Mouse (Mus musculus) hindbrain, embryonic 14.5 days (tissue): ENCODE results near the gene Osbpl10. TPM values are rescaled to one million over a fixed set of nuclear protein-coding genes. Genes with fewer than 3 reads are reported as not detected.
"Not testable (repeated sequence)": the region's sequence is repeated elsewhere in the genome, so short reads cannot be mapped to it uniquely, and the experiment has no call there.

Experiments
- ATAC-seq: fragments of 200-750 bp; cut with Nextera tagmentation; 2 replicates; pipeline ENCODE4 v1.8.0; 2017; ENCODE audit warnings: moderate number of reproducible peaks, mild to moderate bottlenecking, moderate TSS enrichment, moderate library complexity; ENCODE audit not compliant: low FRiP score
- DNase-seq: peaks from one replicate; pipeline ENCODE4 v3.0.0-alpha.2; 2015; ENCODE audit warnings: low spot score
- H3K27ac ChIP-seq: fragments of 300-500 bp; sonication (generic); 2 replicates; pipeline ENCODE4 v1.5.1; 2014; ENCODE audit warnings: mild to moderate bottlenecking, moderate library complexity
- H3K27me3 ChIP-seq: fragments of 300-500 bp; sonication (generic); 2 replicates; pipeline ENCODE4 v1.6.1; 2014; ENCODE audit warnings: mild to moderate bottlenecking, low read length, mixed read lengths; ENCODE audit not compliant: control insufficient read depth, insufficient read depth
- H3K36me3 ChIP-seq: fragments of 300-500 bp; sonication (generic); replicated peaks from 2 replicates; pipeline ENCODE4 v1.6.1; 2014; ENCODE audit not compliant: control insufficient read depth, insufficient read depth
- H3K4me1 ChIP-seq: fragments of 300-500 bp; sonication (generic); replicated peaks from 2 replicates; pipeline ENCODE4 v1.6.1; 2014; ENCODE audit warnings: antibody characterized with exemption, low read length, mixed read lengths; ENCODE audit not compliant: control insufficient read depth, insufficient read depth
- H3K4me2 ChIP-seq: fragments of 300-500 bp; sonication (generic); replicated peaks from 2 replicates; pipeline ENCODE4 v1.6.1; 2014; ENCODE audit warnings: mild to moderate bottlenecking, moderate library complexity
- H3K4me3 ChIP-seq: fragments of 300-500 bp; sonication (generic); replicated peaks from 2 replicates; pipeline ENCODE4 v1.5.1; 2014; ENCODE audit warnings: mild to moderate bottlenecking, low read length
- H3K9ac ChIP-seq: fragments of 300-500 bp; sonication (generic); 2 replicates; pipeline ENCODE4 v1.6.1; 2014
- H3K9me3 ChIP-seq: fragments of 300-500 bp; sonication (generic); 2 replicates; pipeline ENCODE4 v1.6.1; 2016; ENCODE audit warnings: low read length; ENCODE audit not compliant: control insufficient read depth
- WGBS: fragments of 180-500 bp; shearing (Covaris S2); extraction: QIAGEN DNeasy Blood & Tissue Kit; methylation state at CpG from one replicate; pipeline ENCODE4 v1.1.7; 2014; 5-methylcytosine and 5-hydroxymethylcytosine counted together
- polyA plus RNA-seq: library from polyadenylated mRNA; unstranded; fragments of >200 nt; fragmentation: Nextera tagmentation; extraction: Ambion mirVana; gene quantifications from 2 replicates; pipeline ENCODE4 v1.2.1, GENCODE M21; 2014

Osbpl10 gene
- polyA plus RNA-seq, 1 experiment from 2014 or later, result 2.7 TPM

DNA sequence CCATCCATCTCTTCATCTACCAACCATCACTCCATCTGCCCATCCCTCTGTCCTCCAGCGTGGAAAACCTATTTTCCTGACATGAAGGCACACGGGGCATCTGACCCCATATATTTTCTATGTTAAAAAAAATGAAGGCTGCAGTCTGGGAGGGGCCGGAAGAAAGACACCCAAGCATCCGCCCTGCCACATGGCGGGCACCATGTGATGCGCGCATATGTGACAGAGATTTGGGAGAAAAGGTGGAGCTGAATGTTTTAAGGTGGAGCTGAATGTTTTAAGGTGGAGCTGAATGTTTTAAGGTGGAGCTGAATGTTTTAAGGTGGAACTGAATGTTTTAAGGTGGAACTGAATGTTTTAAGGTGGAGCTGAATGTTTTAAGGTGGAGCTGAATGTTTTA lies 12.1 kb upstream of the Osbpl10 start:
- not testable (repeated sequence) for DNase-seq, H3K4me1 ChIP-seq, H3K4me2 ChIP-seq, H3K9me3 ChIP-seq, H3K27me3 ChIP-seq, H3K36me3 ChIP-seq, H3K4me3 ChIP-seq, ATAC-seq, H3K27ac ChIP-seq, H3K9ac ChIP-seq
- 84% methylated on average over 7 of the region's 7 CpGs for WGBS

DNA sequence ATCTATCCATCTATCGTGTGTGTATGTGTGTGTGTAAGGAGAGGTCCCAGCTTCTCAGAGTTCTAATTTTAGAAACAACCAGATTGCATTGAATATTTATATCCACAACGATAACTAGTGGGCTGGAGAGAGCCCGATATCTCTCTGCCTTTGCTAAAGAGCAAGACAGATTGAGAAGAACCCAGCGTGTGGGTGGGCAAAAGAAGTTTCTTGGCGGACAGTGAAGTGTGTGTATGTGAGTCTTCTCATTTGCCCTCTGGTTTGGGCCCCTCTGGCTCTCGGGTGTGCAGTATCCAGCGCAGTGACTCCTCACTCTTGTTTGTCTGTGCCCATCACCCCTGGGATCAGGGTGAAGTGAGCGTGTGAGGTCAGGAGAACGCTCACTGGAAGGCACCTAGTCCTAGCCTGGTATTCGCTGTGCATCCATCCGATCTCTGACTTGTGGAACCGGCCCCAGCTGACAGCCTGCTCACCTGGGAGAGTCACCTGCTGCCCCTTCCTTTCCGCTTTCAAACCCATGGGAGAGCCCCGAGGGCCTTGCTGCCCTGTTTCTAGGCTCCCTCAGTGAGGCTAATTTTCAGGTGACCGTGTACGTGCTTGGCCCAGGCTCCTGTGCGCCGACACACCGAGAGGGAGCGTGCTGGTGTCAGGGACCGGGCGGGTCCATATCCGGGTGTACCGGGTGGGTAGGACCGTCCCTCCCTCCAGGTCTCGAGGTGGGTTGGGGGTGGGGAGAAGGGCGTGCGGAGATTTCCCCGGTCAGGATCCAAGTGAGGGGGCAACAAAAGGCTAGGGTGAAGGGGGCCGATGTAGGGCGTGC lies 698 bp upstream of the Osbpl10 start:
- DNase-seq (peak; percentile 34), ATAC-seq (peak; percentile 12; the same call in 1 of the 2 replicates)
- Histone ChIP-seq H3K9me3 (no peaks in the 10 kb centered on the region), H3K4me1 (peaks cover 9% of the 10 kb centered on the region; the same call in 1 of the 2 replicates), H3K4me3 (peak overlapping the region; percentile 71), H3K4me2 (peak overlapping the region; percentile 79), H3K27ac (peak overlapping the region; percentile 85), H3K9ac (peak overlapping the region; percentile 83), H3K27me3 (peaks cover 12% of the 10 kb centered on the region), H3K36me3 (no peaks in the 10 kb centered on the region)
- 8% methylated on average over 31 of the region's 31 CpGs for WGBS

DNA sequence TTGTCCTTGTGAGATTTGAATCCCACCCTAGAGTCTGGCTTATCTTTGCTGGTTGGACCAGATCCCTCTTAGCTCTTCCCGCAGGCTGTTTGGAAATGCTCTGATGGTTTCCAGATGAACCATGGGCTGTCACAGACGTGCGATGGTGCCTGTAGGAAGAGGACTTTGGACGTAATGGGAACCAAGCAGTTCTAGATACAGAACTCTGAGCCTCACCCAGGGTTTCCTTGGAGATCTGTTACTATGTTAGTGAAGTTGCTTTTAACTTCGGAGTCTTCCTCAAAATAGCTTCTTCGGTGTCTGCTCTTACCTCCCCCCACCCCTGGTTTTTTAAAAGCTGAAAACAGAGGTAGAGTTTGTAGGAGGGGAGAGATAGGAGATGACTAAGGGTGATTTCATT lies 1.6 kb downstream of the Osbpl10 start:
- DNase-seq, result no peak
- H3K4me3 ChIP-seq, result no peak overlapping the region

GRCm38 (mm10) chr9:114982689-114983360 lies 4.5 kb downstream of the Osbpl10 start, which contains the start of gene Rps27rt:
Gene Rps27rt, minus strand, starts transcription at chr9:114982739.
- ATAC-seq, result no peak
- Histone ChIP-seq H3K27me3 (peaks cover 12% of the 10 kb centered on the region), H3K4me3 (no peak within 1 kb of the TSS), H3K36me3 (no peaks in the 10 kb centered on the region), H3K9ac (no peak within 1 kb of the TSS), H3K9me3 (no peaks in the 10 kb centered on the region), H3K4me2 (no peak within 1 kb of the TSS), H3K4me1 (peaks cover 5% of the 10 kb centered on the region; the same call in 1 of the 2 replicates), H3K27ac (no peak within 1 kb of the TSS)
- DNase-seq, result no peak
- 90% methylated on average over 16 of the region's 16 CpGs for WGBS

More for the DNA sequence above, 1.6 kb downstream of the Osbpl10 start:
- Histone ChIP-seq H3K4me1 (peaks cover 9% of the 10 kb centered on the region; the same call in 1 of the 2 replicates), H3K4me2 (peak overlapping the region; percentile 79), H3K27ac (no peak overlapping the region), H3K27me3 (peaks cover 12% of the 10 kb centered on the region), H3K36me3 (no peaks in the 10 kb centered on the region), H3K9me3 (no peaks in the 10 kb centered on the region), H3K9ac (no peak overlapping the region)
- 77% methylated on average over 6 of the region's 6 CpGs for WGBS
- no peak for ATAC-seq

- DNase-seq (no peak), ATAC-seq (no peak)
- Histone ChIP-seq H3K27ac (no peak overlapping the region), H3K4me1 (no peaks in the 10 kb centered on the region), H3K36me3 (no peaks in the 10 kb centered on the region), H3K4me2 (no peak overlapping the region), H3K9ac (no peak overlapping the region), H3K4me3 (no peak overlapping the region), H3K9me3 (no peaks in the 10 kb centered on the region), H3K27me3 (no peaks in the 10 kb centered on the region)
- 93% methylated on average over 5 of the region's 5 CpGs for WGBS
Measured at GRCm38 (mm10) chr9:114985741-114986140, 7.4 kb downstream of the Osbpl10 start.

DNA sequence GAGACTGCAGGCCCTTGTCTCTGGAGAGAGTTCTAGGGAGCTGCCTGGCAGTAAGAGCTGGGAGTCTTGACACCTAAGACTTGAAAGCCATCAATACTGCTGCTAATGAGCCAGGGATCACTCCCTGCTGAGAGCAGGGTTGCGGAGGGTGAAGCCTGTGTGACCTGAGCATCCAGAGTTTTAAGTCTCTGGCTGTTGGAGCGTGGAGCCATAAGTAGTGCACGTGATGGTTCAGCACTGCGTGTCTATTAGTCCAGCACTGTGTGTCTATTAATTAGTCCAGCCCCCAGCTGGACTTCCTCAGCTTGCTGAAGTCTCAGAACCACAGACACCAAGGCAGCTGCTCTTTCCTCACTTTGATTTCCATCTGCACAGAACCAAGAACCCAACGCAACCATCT lies 8.0 kb downstream of the Osbpl10 start:
- Histone ChIP-seq H3K9ac (no peak overlapping the region), H3K27me3 (no peaks in the 10 kb centered on the region), H3K4me1 (no peaks in the 10 kb centered on the region), H3K27ac (no peak overlapping the region), H3K36me3 (no peaks in the 10 kb centered on the region), H3K4me3 (no peak overlapping the region), H3K4me2 (no peak overlapping the region), H3K9me3 (no peaks in the 10 kb centered on the region)
- WGBS, result 82% methylated on average over 5 of the region's 5 CpGs
- ATAC-seq (no peak), DNase-seq (no peak)

DNA sequence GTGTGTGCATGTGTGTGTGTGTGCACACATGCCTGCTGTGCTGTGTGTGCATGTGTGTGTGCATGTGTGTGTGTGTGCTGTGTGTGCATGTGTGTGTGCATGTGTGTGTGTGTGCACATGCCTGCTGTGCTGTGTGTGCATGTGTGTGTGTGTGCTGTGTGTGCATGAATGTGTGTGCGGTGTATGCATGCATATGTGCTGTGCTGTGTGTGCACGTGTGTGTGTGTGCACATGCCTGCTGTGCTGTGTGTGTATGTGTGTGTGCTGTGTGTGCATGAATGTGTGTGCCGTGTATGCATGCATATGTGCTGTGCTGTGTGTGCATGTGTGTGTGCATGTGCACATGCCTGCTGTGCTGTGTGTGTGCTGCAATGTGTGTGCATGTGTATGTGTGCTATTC lies 9.7 kb downstream of the Osbpl10 start:
- Histone ChIP-seq H3K9me3 (0 out of 2 replicates have a peak, but pooled peaks cover 3% of the 10 kb centered on the region), H3K27me3 (no peaks in the 10 kb centered on the region), H3K36me3 (no peaks in the 10 kb centered on the region), H3K4me1 (no peaks in the 10 kb centered on the region), H3K4me2 (no peak overlapping the region), H3K4me3 (no peak overlapping the region), H3K27ac (no peak overlapping the region), H3K9ac (no peak overlapping the region)
- DNase-seq (no peak), ATAC-seq (no peak)
- 100% methylated on average over 3 of the region's 3 CpGs for WGBS

- Histone ChIP-seq H3K36me3 (no peaks in the 10 kb centered on the region), H3K4me3 (no peak overlapping the region), H3K4me1 (no peaks in the 10 kb centered on the region), H3K9ac (peak overlapping the region; percentile 24; the same call in 1 of the 2 replicates), H3K9me3 (0 out of 2 replicates have a peak, but pooled peaks cover 4% of the 10 kb centered on the region), H3K27ac (no peak overlapping the region), H3K27me3 (no peaks in the 10 kb centered on the region), H3K4me2 (no peak overlapping the region)
- 72% methylated on average over 6 of the region's 6 CpGs for WGBS
- DNase-seq (no peak), ATAC-seq (no peak)
Measured at GRCm38 (mm10) chr9:114988610-114989327, 10.4 kb downstream of the Osbpl10 start.

DNA sequence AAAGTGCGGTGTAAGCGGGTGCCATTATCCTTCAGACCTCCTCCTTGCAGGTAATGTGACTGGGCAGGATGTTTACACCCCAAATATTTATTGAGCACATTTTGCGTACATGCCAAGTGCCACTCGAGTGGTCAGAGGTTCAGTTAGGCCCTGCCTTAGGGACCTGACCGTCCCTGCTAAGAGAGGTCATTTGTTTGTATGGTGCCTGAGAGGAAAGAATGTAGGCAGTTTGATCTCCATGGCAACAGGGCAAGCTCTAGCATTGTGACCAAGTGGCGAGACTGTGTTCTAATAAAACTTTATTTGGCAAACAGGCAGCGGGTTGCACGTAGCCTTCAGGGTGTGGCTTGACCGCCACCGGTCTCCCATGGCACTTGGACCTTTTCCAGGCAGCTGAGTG lies 12.1 kb downstream of the Osbpl10 start:
- DNase-seq, result no peak
- 68% methylated on average over 10 of the region's 10 CpGs for WGBS
- no peak for ATAC-seq

More for the DNA sequence above, 12.1 kb downstream of the Osbpl10 start:
- H3K27me3 ChIP-seq, result no peaks in the 10 kb centered on the region
- no peak overlapping the region for H3K4me2 ChIP-seq
- no peaks in the 10 kb centered on the region for H3K4me1 ChIP-seq
- no peak overlapping the region for H3K4me3 ChIP-seq
- 0 out of 2 replicates have a peak, but pooled peaks cover 4% of the 10 kb centered on the region for H3K9me3 ChIP-seq
- H3K27ac ChIP-seq, result no peak overlapping the region
- H3K36me3 ChIP-seq, result no peaks in the 10 kb centered on the region
- H3K9ac ChIP-seq, result no peak overlapping the region
